Mouse (Mus musculus): Measurements from ENCODE around the gene Tbc1d23. TPM values are rescaled to one million over a fixed set of nuclear protein-coding genes. Genes with fewer than 3 reads are reported as not detected.

The Tbc1d23 gene
- polyA plus RNA-seq, 1 experiment from 2014 or later = 20.5 TPM

GRCm38 (mm10) chr16:57165157-57165556 is 66.1 kb downstream of the Tbc1d23 start:
- peaks cover 2% of the 10 kb centered on the region; the same call in 1 of the 2 replicates for H3K36me3 ChIP-seq (ENCODE audit: control insufficient read depth, insufficient read depth, low read length)
- H3K9ac ChIP-seq (ENCODE audit: low read depth, low read length) = no peak overlapping the region
- H3K27ac ChIP-seq (ENCODE audit: low read depth, low read length) = no peak overlapping the region
- no peaks in the 10 kb centered on the region for H3K27me3 ChIP-seq (ENCODE audit: control insufficient read depth, insufficient read depth, low read length)
- 93% methylated on average over 5 of the region's 5 CpGs for WGBS (ENCODE audit: insufficient replicate concordance)
- no peaks in the 10 kb centered on the region for H3K9me3 ChIP-seq (replicated peaks; ENCODE audit: control insufficient read depth, low read length)
- no peak overlapping the region for H3K4me3 ChIP-seq (ENCODE audit: low read depth, low read length)
- no peak for ATAC-seq (replicated peaks; ENCODE audit: insufficient number of reproducible peaks, low FRiP score, low TSS enrichment)
- H3K4me1 ChIP-seq (ENCODE audit: control insufficient read depth, insufficient read depth, low read length) = no peaks in the 10 kb centered on the region
- H3K4me2 ChIP-seq = no peak overlapping the region

GRCm38 (mm10) chr16:57163694-57164093 is 67.6 kb downstream of the Tbc1d23 start:
- 88% methylated on average over 1 of the region's 1 CpGs for WGBS (ENCODE audit: insufficient replicate concordance)
- ATAC-seq (replicated peaks; ENCODE audit: insufficient number of reproducible peaks, low FRiP score, low TSS enrichment) = no peak
- Histone ChIP-seq H3K4me1 (ENCODE audit: control insufficient read depth, insufficient read depth, low read length) (no peaks in the 10 kb centered on the region), H3K27ac (ENCODE audit: low read depth, low read length) (no peak overlapping the region), H3K27me3 (ENCODE audit: control insufficient read depth, insufficient read depth, low read length) (no peaks in the 10 kb centered on the region), H3K36me3 (ENCODE audit: control insufficient read depth, insufficient read depth, low read length) (peaks cover 6% of the 10 kb centered on the region; the same call in 1 of the 2 replicates), H3K4me3 (ENCODE audit: low read depth, low read length) (no peak overlapping the region), H3K9me3 (replicated peaks; ENCODE audit: control insufficient read depth, low read length) (no peaks in the 10 kb centered on the region), H3K4me2 (no peak overlapping the region), H3K9ac (ENCODE audit: low read depth, low read length) (no peak overlapping the region)

- H3K4me3 ChIP-seq (ENCODE audit: low read depth, low read length) = no peak overlapping the region
- H3K27me3 ChIP-seq (ENCODE audit: control insufficient read depth, insufficient read depth, low read length) = no peaks in the 10 kb centered on the region
- 84% methylated on average over 5 of the region's 5 CpGs for WGBS (ENCODE audit: insufficient replicate concordance)
- no peak overlapping the region for H3K27ac ChIP-seq (ENCODE audit: low read depth, low read length)
- H3K4me2 ChIP-seq = no peak overlapping the region
- no peak overlapping the region for H3K9ac ChIP-seq (ENCODE audit: low read depth, low read length)
- H3K36me3 ChIP-seq (ENCODE audit: control insufficient read depth, insufficient read depth, low read length) = peaks cover 6% of the 10 kb centered on the region; the same call in 1 of the 2 replicates
- ATAC-seq (replicated peaks; ENCODE audit: insufficient number of reproducible peaks, low FRiP score, low TSS enrichment) = no peak
- H3K9me3 ChIP-seq (replicated peaks; ENCODE audit: control insufficient read depth, low read length) = no peaks in the 10 kb centered on the region
- H3K4me1 ChIP-seq (ENCODE audit: control insufficient read depth, insufficient read depth, low read length) = no peaks in the 10 kb centered on the region
These were observed 68.5 kb downstream of the Tbc1d23 start for GRCm38 (mm10) chr16:57162841-57163240.

GRCm38 (mm10) chr16:57159835-57160234 is 71.5 kb downstream of the Tbc1d23 start:
- H3K36me3 ChIP-seq (ENCODE audit: control insufficient read depth, insufficient read depth, low read length) = peaks cover 15% of the 10 kb centered on the region
- no peak overlapping the region for H3K27ac ChIP-seq (ENCODE audit: low read depth, low read length)
- H3K9ac ChIP-seq (ENCODE audit: low read depth, low read length) = no peak overlapping the region
- no peak overlapping the region for H3K4me2 ChIP-seq
- H3K4me3 ChIP-seq (ENCODE audit: low read depth, low read length) = no peak overlapping the region
- H3K9me3 ChIP-seq (replicated peaks; ENCODE audit: control insufficient read depth, low read length) = no peaks in the 10 kb centered on the region
- 63% methylated on average over 7 of the region's 7 CpGs for WGBS (ENCODE audit: insufficient replicate concordance)
- H3K27me3 ChIP-seq (ENCODE audit: control insufficient read depth, insufficient read depth, low read length) = no peaks in the 10 kb centered on the region
- no peak for ATAC-seq (replicated peaks; ENCODE audit: insufficient number of reproducible peaks, low FRiP score, low TSS enrichment)
- no peaks in the 10 kb centered on the region for H3K4me1 ChIP-seq (ENCODE audit: control insufficient read depth, insufficient read depth, low read length)

GRCm38 (mm10) chr16:57157728-57158127 is 73.6 kb downstream of the Tbc1d23 start:
- Histone ChIP-seq H3K4me2 (no peak overlapping the region), H3K4me1 (ENCODE audit: control insufficient read depth, insufficient read depth, low read length) (no peaks in the 10 kb centered on the region), H3K9ac (ENCODE audit: low read depth, low read length) (no peak overlapping the region), H3K36me3 (ENCODE audit: control insufficient read depth, insufficient read depth, low read length) (peaks cover 19% of the 10 kb centered on the region), H3K9me3 (replicated peaks; ENCODE audit: control insufficient read depth, low read length) (no peaks in the 10 kb centered on the region), H3K27ac (ENCODE audit: low read depth, low read length) (no peak overlapping the region), H3K4me3 (ENCODE audit: low read depth, low read length) (no peak overlapping the region), H3K27me3 (ENCODE audit: control insufficient read depth, insufficient read depth, low read length) (no peaks in the 10 kb centered on the region)
- ATAC-seq (replicated peaks; ENCODE audit: insufficient number of reproducible peaks, low FRiP score, low TSS enrichment) = no peak
- WGBS (ENCODE audit: insufficient replicate concordance) = 70% methylated on average over 4 of the region's 4 CpGs

- peaks cover 21% of the 10 kb centered on the region for H3K36me3 ChIP-seq (ENCODE audit: control insufficient read depth, insufficient read depth, low read length)
- no peak overlapping the region for H3K9ac ChIP-seq (ENCODE audit: low read depth, low read length)
- H3K27me3 ChIP-seq (ENCODE audit: control insufficient read depth, insufficient read depth, low read length) = no peaks in the 10 kb centered on the region
- H3K9me3 ChIP-seq (replicated peaks; ENCODE audit: control insufficient read depth, low read length) = no peaks in the 10 kb centered on the region
- H3K27ac ChIP-seq (ENCODE audit: low read depth, low read length) = no peak overlapping the region
- H3K4me2 ChIP-seq = no peak overlapping the region
- H3K4me1 ChIP-seq (ENCODE audit: control insufficient read depth, insufficient read depth, low read length) = no peaks in the 10 kb centered on the region
- WGBS (ENCODE audit: insufficient replicate concordance) = 90% methylated on average over 4 of the region's 4 CpGs
- ATAC-seq (replicated peaks; ENCODE audit: insufficient number of reproducible peaks, low FRiP score, low TSS enrichment) = no peak
- H3K4me3 ChIP-seq (ENCODE audit: low read depth, low read length) = no peak overlapping the region
These were observed 74.2 kb downstream of the Tbc1d23 start for GRCm38 (mm10) chr16:57157076-57157475.

GRCm38 (mm10) chr16:57155899-57156298 is 75.4 kb downstream of the Tbc1d23 start:
- no peaks in the 10 kb centered on the region for H3K9me3 ChIP-seq (replicated peaks; ENCODE audit: control insufficient read depth, low read length)
- no peak overlapping the region for H3K4me3 ChIP-seq (ENCODE audit: low read depth, low read length)
- no peak overlapping the region for H3K9ac ChIP-seq (ENCODE audit: low read depth, low read length)
- ATAC-seq (replicated peaks; ENCODE audit: insufficient number of reproducible peaks, low FRiP score, low TSS enrichment) = no peak
- peaks cover 23% of the 10 kb centered on the region for H3K36me3 ChIP-seq (ENCODE audit: control insufficient read depth, insufficient read depth, low read length)
- no peaks in the 10 kb centered on the region for H3K27me3 ChIP-seq (ENCODE audit: control insufficient read depth, insufficient read depth, low read length)
- no peaks in the 10 kb centered on the region for H3K4me1 ChIP-seq (ENCODE audit: control insufficient read depth, insufficient read depth, low read length)
- H3K27ac ChIP-seq (ENCODE audit: low read depth, low read length) = no peak overlapping the region
- no peak overlapping the region for H3K4me2 ChIP-seq

GRCm38 (mm10) chr16:57151437-57151836 is 79.9 kb downstream of the Tbc1d23 start:
- Histone ChIP-seq H3K4me2 (no peak overlapping the region), H3K4me3 (ENCODE audit: low read depth, low read length) (no peak overlapping the region), H3K36me3 (ENCODE audit: control insufficient read depth, insufficient read depth, low read length) (peaks cover 23% of the 10 kb centered on the region), H3K9ac (ENCODE audit: low read depth, low read length) (no peak overlapping the region), H3K27me3 (ENCODE audit: control insufficient read depth, insufficient read depth, low read length) (no peaks in the 10 kb centered on the region), H3K9me3 (replicated peaks; ENCODE audit: control insufficient read depth, low read length) (no peaks in the 10 kb centered on the region), H3K27ac (ENCODE audit: low read depth, low read length) (no peak overlapping the region), H3K4me1 (ENCODE audit: control insufficient read depth, insufficient read depth, low read length) (no peaks in the 10 kb centered on the region)
- 97% methylated on average over 4 of the region's 4 CpGs for WGBS (ENCODE audit: insufficient replicate concordance)
- ATAC-seq (replicated peaks; ENCODE audit: insufficient number of reproducible peaks, low FRiP score, low TSS enrichment) = no peak

GRCm38 (mm10) chr16:57144741-57145140 is 86.6 kb downstream of the Tbc1d23 start:
- WGBS (ENCODE audit: insufficient replicate concordance) = 93% methylated on average over 5 of the region's 5 CpGs
- H3K27me3 ChIP-seq (ENCODE audit: control insufficient read depth, insufficient read depth, low read length) = no peaks in the 10 kb centered on the region
- peaks cover 11% of the 10 kb centered on the region; the same call in 1 of the 2 replicates for H3K36me3 ChIP-seq (ENCODE audit: control insufficient read depth, insufficient read depth, low read length)
- no peaks in the 10 kb centered on the region for H3K9me3 ChIP-seq (replicated peaks; ENCODE audit: control insufficient read depth, low read length)
- H3K4me3 ChIP-seq (ENCODE audit: low read depth, low read length) = no peak overlapping the region
- H3K4me2 ChIP-seq = no peak overlapping the region
- ATAC-seq (replicated peaks; ENCODE audit: insufficient number of reproducible peaks, low FRiP score, low TSS enrichment) = no peak
- H3K27ac ChIP-seq (ENCODE audit: low read depth, low read length) = no peak overlapping the region
- H3K4me1 ChIP-seq (ENCODE audit: control insufficient read depth, insufficient read depth, low read length) = no peaks in the 10 kb centered on the region
- H3K9ac ChIP-seq (ENCODE audit: low read depth, low read length) = no peak overlapping the region
